Comparison of ENCODE assay signal across 9 mouse cellular contexts in genomic region chr2:111058586-111059261, GRCm38 (mm10). TPM values are rescaled to one million over a fixed set of nuclear protein-coding genes. Genes with fewer than 3 reads are reported as not detected.
A peak's percentile ranks its signal among the peaks of the same experiment; 100 is the strongest.
DNase-seq lines count a peak whose midpoint lies in the region; ATAC-seq and TF ChIP-seq lines count a peak whose summit lies in the region.
"Had no signal": no experiment of that assay in that cellular context is flagged by ENCODE, and none has a peak within 500 bp of the region (broad histone marks: within the 10 kb centered on the region; RNA-seq: fewer than 3 reads in every experiment).

No protein-coding gene starts in this region.

- no peaks in the 10 kb centered on the region for H3K36me3 ChIP-seq in forebrain, embryonic 11.5 days (ENCODE audit: control insufficient read depth, insufficient read depth, low read length)
- H3K36me3 ChIP-seq in forebrain, embryonic 10.5 days (replicated peaks) = no peaks in the 10 kb centered on the region
- no peaks in the 10 kb centered on the region for H3K36me3 ChIP-seq in hindbrain, postnatal 0 days (ENCODE audit: insufficient read depth, low read length)
- H3K36me3 ChIP-seq in liver, embryonic 11.5 days (ENCODE audit: control insufficient read depth, insufficient read depth, low read length) = no peaks in the 10 kb centered on the region
- no peaks in the 10 kb centered on the region for H3K36me3 ChIP-seq in stomach, postnatal 0 days (ENCODE audit: control insufficient read depth, insufficient read depth, low read length)
- H3K36me3 ChIP-seq: heart, embryonic 15.5 days had no signal

- no peak overlapping the region for H3K27ac ChIP-seq in forebrain, embryonic 11.5 days (ENCODE audit: low read depth, low read length)
- H3K27ac ChIP-seq in forebrain, embryonic 10.5 days = no peak overlapping the region
- no peak overlapping the region for H3K27ac ChIP-seq in hindbrain, postnatal 0 days
- no peak overlapping the region for H3K27ac ChIP-seq in liver, embryonic 11.5 days (ENCODE audit: low read depth, low read length)
- H3K27ac ChIP-seq in stomach, postnatal 0 days (replicated peaks) = no peak overlapping the region
- H3K27ac ChIP-seq: heart, embryonic 15.5 days had no signal

- no peak overlapping the region for H3K4me3 ChIP-seq in forebrain, embryonic 11.5 days (ENCODE audit: low read depth, low read length)
- H3K4me3 ChIP-seq in forebrain, embryonic 10.5 days = no peak overlapping the region
- H3K4me3 ChIP-seq in hindbrain, postnatal 0 days (ENCODE audit: low read length) = no peak overlapping the region
- no peak overlapping the region for H3K4me3 ChIP-seq in liver, embryonic 11.5 days (ENCODE audit: low read depth, low read length)
- H3K4me3 ChIP-seq in stomach, postnatal 0 days (ENCODE audit: low read depth, low read length) = no peak overlapping the region
- H3K4me3 ChIP-seq: heart, embryonic 15.5 days had no signal

- TF ChIP-seq EP300 in stomach, postnatal 0 days (optimal IDR thresholded peaks at IDR 0.05) = no peak

- no peaks in the 10 kb centered on the region for H3K9me3 ChIP-seq in forebrain, embryonic 11.5 days (ENCODE audit: control insufficient read depth, low read length)
- H3K9me3 ChIP-seq in forebrain, embryonic 10.5 days = no peaks in the 10 kb centered on the region
- no peaks in the 10 kb centered on the region for H3K9me3 ChIP-seq in hindbrain, postnatal 0 days (ENCODE audit: low read length)
- H3K9me3 ChIP-seq in liver, embryonic 11.5 days (ENCODE audit: control insufficient read depth, low read length) = no peaks in the 10 kb centered on the region
- no peaks in the 10 kb centered on the region for H3K9me3 ChIP-seq in stomach, postnatal 0 days (ENCODE audit: control insufficient read depth, low read length)
- H3K9me3 ChIP-seq: heart, embryonic 15.5 days had no signal

- H3K27me3 ChIP-seq in forebrain, embryonic 11.5 days (ENCODE audit: control insufficient read depth, insufficient read depth, low read length) = no peaks in the 10 kb centered on the region
- H3K27me3 ChIP-seq in forebrain, embryonic 10.5 days (ENCODE audit: poor library complexity, severe bottlenecking) = no peaks in the 10 kb centered on the region
- no peaks in the 10 kb centered on the region for H3K27me3 ChIP-seq in hindbrain, postnatal 0 days (ENCODE audit: insufficient read depth, low read length)
- no peaks in the 10 kb centered on the region for H3K27me3 ChIP-seq in liver, embryonic 11.5 days (replicated peaks; ENCODE audit: control insufficient read depth, insufficient read depth, low read length)
- H3K27me3 ChIP-seq in stomach, postnatal 0 days (ENCODE audit: control insufficient read depth, insufficient read depth, low read length) = no peaks in the 10 kb centered on the region
- H3K27me3 ChIP-seq: heart, embryonic 15.5 days had no signal

- ATAC-seq in forebrain, embryonic 11.5 days (replicated peaks; ENCODE audit: low FRiP score) = peak; percentile 93
- peak; percentile 57 for ATAC-seq in CD4-positive, CD25-positive, alpha-beta regulatory T cell, adult 4 months
- peak; percentile 90 for ATAC-seq in hindbrain, postnatal 0 days
- ATAC-seq in liver, embryonic 11.5 days (replicated peaks; ENCODE audit: low FRiP score) = peak; percentile 69
- no peak for ATAC-seq in stomach, postnatal 0 days (ENCODE audit: low FRiP score, low TSS enrichment)

- TF ChIP-seq CTCF in hindbrain, postnatal 0 days (IDR thresholded peaks at IDR 0.05; ENCODE audit: low read depth) = peak; percentile 83
- peak; percentile 87 for TF ChIP-seq CTCF in stomach, postnatal 0 days (IDR thresholded peaks at IDR 0.05; ENCODE audit: low read depth)

- H3K9ac ChIP-seq in forebrain, embryonic 11.5 days (ENCODE audit: low read length) = no peak overlapping the region
- H3K9ac ChIP-seq in hindbrain, postnatal 0 days (replicated peaks; ENCODE audit: low read length) = no peak overlapping the region
- no peak overlapping the region for H3K9ac ChIP-seq in liver, embryonic 11.5 days (ENCODE audit: low read depth, low read length)
- H3K9ac ChIP-seq in stomach, postnatal 0 days (ENCODE audit: low read length) = no peak overlapping the region
- H3K9ac ChIP-seq: heart, embryonic 15.5 days had no signal

- 92% methylated on average over 1 of the region's 1 CpGs for WGBS in forebrain, embryonic 11.5 days
- 96% methylated on average over 1 of the region's 1 CpGs for WGBS in forebrain, embryonic 10.5 days
- WGBS in hindbrain, postnatal 0 days = 98% methylated on average over 1 of the region's 1 CpGs
- 91% methylated on average over 1 of the region's 1 CpGs for WGBS in liver, embryonic 11.5 days
- WGBS in stomach, postnatal 0 days = 84% methylated on average over 1 of the region's 1 CpGs

- no peaks in the 10 kb centered on the region for H3K4me1 ChIP-seq in forebrain, embryonic 11.5 days (replicated peaks; ENCODE audit: control insufficient read depth, insufficient read depth, low read length)
- no peaks in the 10 kb centered on the region for H3K4me1 ChIP-seq in forebrain, embryonic 10.5 days
- H3K4me1 ChIP-seq in hindbrain, postnatal 0 days (ENCODE audit: insufficient read depth, low read length) = no peaks in the 10 kb centered on the region
- no peaks in the 10 kb centered on the region for H3K4me1 ChIP-seq in liver, embryonic 11.5 days (replicated peaks; ENCODE audit: control insufficient read depth, insufficient read depth, low read length)
- H3K4me1 ChIP-seq in stomach, postnatal 0 days (replicated peaks; ENCODE audit: control insufficient read depth, insufficient read depth) = no peaks in the 10 kb centered on the region
- H3K4me1 ChIP-seq: heart, embryonic 15.5 days had no signal

- DNase-seq in forebrain, embryonic 11.5 days (ENCODE audit: low spot score) = no peak
- no peak for DNase-seq in forebrain, embryonic 10.5 days (ENCODE audit: extremely low spot score, low spot score)
- peak; percentile 55 to 73 for DNase-seq in cerebellum, postnatal 10 days
- DNase-seq in hindbrain, postnatal 0 days (ENCODE audit: low spot score) = peak; percentile 76
- DNase-seq in liver, embryonic 11.5 days (ENCODE audit: low spot score) = no peak
- peak; percentile 13 for DNase-seq in stomach, postnatal 0 days (ENCODE audit: low spot score)
- no peak for DNase-seq in spleen, postnatal 10 days (ENCODE audit: low spot score in 2 of 2)

- no peak overlapping the region for H3K4me2 ChIP-seq in forebrain, embryonic 11.5 days (ENCODE audit: low read depth, low read length, severe bottlenecking)
- no peak overlapping the region for H3K4me2 ChIP-seq in hindbrain, postnatal 0 days (ENCODE audit: low read depth, low read length)
- no peak overlapping the region for H3K4me2 ChIP-seq in liver, embryonic 11.5 days
- H3K4me2 ChIP-seq in stomach, postnatal 0 days (replicated peaks; ENCODE audit: low read depth) = no peak overlapping the region
- H3K4me2 ChIP-seq: heart, embryonic 15.5 days had no signal

RNA-seq across cellular contexts. Expression of gene Gm13941, which starts 47.1 kb away (rescaled TPM):
- not detected in 2 replicates for polyA plus RNA-seq in forebrain, embryonic 11.5 days (2014; fragmentation: Nextera tagmentation; extraction: Ambion mirVana)
- not detected in 2 replicates for polyA plus RNA-seq in forebrain, embryonic 10.5 days (2016; fragmentation: Nextera tagmentation; extraction: Ambion mirVana)
- polyA plus RNA-seq in CD4-positive, CD25-positive, alpha-beta regulatory T cell, adult 4 months (2017; shearing (Covaris generic)) = not detected
- total RNA-seq in hindbrain, postnatal 0 days (2014; rRNA removed) = not detected in 2 replicates
- not detected in 2 replicates for polyA plus RNA-seq in hindbrain, postnatal 0 days (2015; fragmentation: Nextera tagmentation; extraction: Ambion mirVana)
- not detected in 2 replicates for polyA plus RNA-seq in liver, embryonic 11.5 days (2014; fragmentation: Nextera tagmentation; extraction: Ambion mirVana)
- not detected in 2 replicates for polyA plus RNA-seq in stomach, postnatal 0 days (2015; fragmentation: Nextera tagmentation; extraction: Ambion mirVana)
- polyA plus RNA-seq: heart, embryonic 15.5 days had no signal

Comparison
In these comparisons a context has a peak if more than half of its experiments do, and no peak if none do; other contexts are left out.
1. DNase-seq: peak in cerebellum, postnatal 10 days (2 of 2), hindbrain, postnatal 0 days (single experiment) and stomach, postnatal 0 days (single experiment); none in forebrain, embryonic 11.5 days (single experiment), forebrain, embryonic 10.5 days (single experiment), liver, embryonic 11.5 days (single experiment) and spleen, postnatal 10 days (0 of 2).